Mouse (Mus musculus) right cerebral cortex, postnatal 25 days (tissue): ENCODE data around the gene Mgea5.
A peak's percentile ranks its signal among the peaks of the same experiment; 100 is the strongest.

Experiments
- DNase-seq: peaks from one replicate; pipeline ENCODE4 v3.0.0; 2022

The Mgea5 gene

DNA sequence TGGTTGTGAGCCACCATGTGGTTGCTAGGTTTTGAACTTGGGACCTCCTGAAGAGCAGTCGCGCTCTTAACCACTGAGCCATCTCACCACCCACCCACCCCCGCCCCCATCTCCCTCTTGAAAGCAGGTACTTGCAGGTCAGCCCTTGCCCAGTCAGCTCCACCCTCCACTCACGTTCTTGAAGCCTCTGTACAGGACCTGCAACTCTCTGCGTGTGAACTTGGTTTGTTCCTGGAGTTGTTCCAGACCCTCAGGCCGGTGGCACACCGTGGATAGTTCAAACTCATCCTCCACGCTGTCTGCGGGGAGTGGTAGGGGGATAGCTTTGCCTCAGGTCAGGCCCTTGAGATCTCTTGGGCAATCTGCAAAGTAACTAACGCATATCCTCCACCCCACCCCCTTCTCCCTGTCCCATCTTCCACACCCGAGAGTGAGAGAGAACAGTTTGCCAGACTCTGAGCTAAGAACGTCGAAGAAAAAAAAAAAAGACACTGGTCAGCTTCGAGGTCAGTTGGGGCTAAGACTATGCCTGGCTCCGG, 11.8 kb upstream of the Mgea5 start:
- no peak for DNase-seq

DNA sequence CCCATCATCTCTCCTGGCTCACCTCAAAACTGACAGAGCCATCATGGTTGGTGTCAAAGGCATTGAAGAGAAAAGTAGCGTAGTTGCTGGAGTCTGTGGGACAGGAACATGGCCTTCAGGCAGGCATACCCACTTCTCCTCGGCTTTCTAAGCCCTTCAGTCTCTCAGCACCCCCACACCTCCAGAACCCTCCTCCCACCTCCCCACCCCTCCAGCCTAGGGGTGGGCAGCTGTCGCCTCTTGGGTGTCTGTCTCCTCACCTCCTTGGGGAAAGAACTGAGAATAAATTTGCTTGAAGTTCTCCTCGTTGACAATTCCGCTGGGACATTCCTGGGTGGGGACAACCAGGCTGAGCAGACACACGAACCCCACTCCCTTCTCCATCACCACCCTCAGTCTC, 11.1 kb upstream of the Mgea5 start:
- no peak for DNase-seq

DNA sequence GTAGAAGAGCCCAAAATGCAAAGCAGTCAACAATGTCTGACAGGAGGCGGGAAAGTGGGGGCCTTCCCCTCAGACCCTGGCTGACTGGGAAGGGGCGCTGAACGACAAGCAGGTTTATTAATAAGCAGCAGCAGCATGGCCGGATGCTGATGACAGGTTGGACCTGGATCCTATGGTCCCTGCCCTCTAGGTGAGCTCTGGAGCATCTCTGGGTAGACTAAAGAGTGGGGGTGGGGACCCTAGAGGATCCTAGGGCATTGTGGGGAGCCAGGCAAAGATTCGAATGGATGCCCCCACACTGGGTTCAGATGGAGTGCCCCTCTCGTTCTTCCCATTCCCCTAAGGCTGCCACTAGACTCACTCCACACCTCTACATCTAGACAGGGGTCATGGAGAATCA, 8.8 kb upstream of the Mgea5 start:
- no peak for DNase-seq

DNA sequence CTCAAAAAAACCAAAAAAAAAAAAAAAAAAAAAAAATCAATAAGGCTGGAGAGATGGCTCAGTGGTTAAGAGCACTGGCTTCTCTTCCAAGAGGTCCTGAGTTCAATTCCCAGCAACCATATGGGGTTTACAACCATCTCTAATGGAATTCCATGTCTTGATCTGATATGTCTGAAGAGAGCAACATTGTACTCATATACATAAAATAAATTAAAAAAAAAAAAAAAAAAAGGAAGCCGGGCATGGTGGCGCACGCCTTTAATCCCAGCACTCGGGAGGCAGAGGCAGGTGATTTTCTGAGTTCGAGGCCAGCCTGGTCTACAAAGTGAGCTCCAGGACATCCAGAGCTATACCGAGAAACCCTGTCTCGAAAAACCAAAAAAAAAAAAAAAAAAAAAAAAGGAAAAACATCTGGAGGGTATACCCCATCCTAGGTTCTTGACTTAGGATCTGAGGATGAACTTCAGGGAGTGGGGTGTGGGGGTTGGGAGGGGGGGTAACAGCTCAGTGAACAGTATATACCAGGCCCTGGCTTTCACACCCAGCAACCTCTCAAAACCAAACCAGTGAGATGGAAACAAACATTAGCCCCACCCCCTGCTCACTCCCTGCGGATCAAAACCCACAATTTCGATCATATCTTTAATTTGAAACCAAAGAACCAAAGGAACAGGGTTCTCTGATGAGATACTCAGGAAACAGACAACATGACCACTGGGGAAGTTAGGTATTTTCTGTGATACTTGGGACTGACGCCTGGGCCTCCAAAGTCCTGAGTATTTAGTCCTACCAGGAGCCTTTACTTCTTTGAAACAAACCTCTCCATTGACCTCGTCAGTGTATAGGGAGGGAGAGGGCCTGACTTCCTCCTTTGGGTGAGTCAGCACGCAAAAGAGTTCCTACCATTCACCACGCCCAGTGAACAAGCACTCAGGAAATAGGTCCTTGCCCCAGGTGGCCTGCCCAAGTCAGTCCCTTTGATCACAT, 6.5 kb upstream of the Mgea5 start:
- no peak for DNase-seq

DNA sequence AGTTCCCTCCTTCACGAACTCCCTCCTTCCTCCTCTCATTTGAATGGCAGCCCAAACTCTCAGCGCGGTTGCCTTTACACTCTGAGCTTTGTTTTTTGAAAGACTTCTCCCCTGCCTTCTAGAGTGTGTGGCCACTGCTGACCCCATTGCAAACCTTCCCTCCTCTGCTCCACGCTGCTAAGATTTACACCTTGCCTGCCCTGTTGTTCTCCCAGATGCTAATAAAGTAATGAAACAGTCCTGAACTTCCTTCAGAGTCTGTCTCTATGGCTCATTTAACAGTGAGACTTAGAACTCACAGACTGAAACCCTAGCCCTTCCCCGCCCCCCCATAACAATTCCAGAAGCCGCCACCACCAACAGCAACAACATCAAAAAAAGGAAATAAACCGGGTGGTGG, 5.7 kb upstream of the Mgea5 start:
- DNase-seq, result no peak

DNA sequence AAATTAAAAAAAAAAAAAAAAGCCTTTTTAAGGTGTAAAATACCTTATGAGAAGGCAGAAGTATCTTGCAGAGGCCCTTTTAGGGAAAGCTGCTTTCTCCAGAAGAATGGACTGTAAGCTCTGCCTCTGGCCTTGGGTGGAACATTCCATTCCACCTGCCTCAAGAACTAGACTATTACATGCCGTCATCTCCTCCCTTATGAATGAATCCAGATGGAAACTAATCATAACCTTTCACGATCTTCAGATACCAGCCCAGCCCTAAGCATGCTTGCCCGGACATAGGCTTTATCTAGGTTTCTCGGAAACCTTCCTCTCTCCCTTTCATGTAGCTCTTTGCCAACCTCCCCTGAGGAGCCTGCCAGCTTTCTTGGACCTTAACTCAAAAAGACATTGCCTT, 4.7 kb upstream of the Mgea5 start:
- DNase-seq, result no peak

DNA sequence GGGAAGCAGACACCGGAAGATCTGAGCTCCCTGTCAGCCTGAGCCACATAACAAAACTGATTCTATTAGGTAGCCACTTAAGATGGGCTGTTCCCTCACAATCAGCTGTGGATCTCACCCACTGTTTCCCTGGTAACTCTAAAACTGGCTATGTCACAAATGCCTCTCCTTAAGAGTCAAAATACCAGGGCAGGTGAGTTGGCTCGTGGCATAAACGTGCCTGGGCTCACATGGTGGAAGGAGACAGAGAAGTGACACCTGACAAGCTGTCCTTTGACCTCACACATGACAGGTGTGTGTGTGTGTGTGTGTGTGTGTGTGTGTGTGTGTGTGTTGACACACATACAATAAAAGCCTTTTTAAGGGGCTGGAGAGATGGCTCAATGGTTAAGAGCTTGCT, 3.8 kb upstream of the Mgea5 start:
- no peak for DNase-seq

DNA sequence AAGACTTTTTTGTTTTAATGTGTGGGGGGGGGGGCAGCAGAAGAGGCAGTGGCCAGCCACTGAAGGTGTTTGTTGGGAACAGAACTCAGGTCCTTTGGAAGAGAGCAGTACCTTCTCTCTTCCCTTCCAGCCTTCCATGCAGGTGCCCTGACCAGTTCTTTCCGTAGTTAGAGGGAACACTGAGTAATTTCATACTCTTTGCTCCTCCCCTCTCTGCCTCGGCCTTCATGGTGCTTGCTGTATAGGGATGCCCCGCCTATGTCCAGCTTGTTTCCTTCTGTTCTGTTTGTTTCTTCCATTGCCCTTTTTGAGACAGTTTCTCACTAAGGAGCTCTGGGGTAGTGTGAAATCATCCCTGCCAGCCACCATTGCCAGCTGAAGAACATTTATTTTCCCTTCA, 1.8 kb upstream of the Mgea5 start:
- DNase-seq, result no peak

DNA sequence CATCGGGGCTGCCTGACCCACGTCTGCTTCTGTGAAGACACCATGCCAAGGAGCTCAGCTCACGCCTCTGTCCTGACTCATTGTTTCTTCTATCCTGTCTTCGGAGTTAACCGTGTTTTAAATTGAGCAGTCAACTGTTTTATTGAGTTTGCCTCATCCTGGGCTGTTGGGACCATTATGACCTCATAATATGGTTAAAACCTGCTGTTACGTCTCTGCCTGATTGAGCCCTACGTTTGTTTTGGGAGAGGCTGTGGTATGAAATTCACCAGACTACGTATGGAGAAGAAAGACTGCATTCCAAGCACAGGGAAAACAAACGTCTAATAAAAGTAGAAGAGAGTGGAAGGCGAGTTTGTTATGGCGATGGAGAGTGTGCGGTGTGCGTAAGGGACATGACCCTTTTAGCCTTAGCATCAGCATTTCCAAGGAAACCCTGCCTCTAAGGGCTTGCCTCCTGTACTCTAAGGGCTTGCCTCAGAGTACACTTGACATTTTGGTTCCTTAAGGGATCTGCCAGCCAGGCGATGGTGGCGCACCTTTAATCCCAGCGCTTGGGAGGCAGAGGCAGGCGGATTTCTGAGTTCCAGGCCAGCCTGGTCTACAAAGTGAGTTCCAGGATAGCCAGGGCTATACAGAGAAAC, 418 bp upstream of the Mgea5 start:
- DNase-seq, result no peak

DNA sequence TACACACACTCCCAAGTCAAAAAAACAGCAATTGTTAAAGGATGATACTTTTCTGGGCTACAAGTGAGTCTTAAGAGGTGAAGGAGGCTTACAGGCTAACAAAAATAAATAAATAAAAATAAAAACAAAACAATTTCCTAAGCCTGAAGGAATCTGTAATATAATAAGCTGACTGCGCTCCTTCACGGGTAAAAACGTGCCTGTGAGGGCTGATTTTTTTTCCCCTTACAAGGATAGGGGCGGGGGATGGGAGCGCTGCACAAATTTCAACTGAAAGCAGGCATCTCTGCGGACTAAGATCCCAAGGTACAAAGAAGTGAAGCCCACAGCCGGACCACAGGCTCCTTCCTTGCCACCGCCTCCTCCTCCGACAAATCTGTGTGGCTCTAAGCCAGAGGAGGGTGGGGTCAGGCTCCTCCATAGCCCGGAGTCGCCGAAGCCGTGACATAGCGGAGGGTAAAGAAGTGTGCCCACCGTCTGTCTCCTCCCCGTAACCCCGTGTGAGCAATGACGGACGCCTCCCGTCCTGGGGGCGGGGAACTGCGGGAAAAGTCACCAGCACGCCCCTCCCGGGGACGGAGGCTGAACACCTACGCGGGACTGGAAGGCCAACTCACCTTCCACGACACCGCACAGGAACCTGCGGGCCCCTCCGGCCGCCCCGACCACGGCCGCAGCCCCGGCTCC, 1.2 kb downstream of the Mgea5 start:
- DNase-seq, result peak; percentile 39

DNA sequence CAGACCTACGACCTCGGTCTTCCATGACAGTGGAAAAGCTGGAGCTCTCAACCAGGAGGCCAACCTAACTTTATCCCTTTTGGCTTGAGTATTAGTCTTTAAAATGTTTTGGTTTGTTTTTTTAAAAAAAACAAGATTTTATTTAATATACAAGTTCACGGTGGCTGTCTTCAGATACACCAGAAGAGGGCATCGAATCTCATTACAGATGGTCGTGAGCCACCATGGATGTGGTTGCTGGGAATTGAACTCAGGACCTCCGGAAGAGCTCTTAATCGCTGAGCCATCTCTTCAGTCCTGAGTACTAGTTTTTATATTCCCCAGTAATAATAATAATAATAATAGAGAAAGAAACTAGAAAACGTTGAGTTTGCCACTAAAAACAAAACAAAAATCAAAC, 2.0 kb downstream of the Mgea5 start:
- DNase-seq, result no peak

DNA sequence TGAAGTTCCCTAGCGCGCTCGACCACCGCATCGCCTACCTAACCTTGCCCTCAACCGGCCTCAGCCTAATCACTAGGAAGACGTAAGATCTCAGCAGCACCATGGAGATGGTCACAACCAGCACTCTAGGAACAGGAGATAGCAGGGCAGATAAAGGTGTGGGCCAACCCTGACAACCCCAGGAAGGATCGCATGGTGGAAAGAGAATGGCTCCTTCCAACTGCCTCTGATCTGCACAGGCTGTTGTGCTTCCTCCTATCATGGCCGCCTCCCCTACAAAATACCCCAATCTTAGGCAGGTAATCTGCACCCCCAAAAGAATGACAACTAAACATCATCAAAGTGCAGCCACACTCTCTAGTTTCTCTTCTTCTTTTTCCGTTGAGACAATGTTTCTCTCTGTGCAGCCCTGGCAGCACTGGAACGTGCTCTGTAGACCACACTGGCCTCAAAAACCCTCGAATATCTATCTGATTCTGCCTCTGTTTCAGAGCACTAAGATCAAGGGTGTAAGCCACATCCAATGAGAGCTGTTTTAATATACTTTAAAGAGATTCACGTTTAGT, 3.2 kb downstream of the Mgea5 start:
- no peak for DNase-seq

DNA sequence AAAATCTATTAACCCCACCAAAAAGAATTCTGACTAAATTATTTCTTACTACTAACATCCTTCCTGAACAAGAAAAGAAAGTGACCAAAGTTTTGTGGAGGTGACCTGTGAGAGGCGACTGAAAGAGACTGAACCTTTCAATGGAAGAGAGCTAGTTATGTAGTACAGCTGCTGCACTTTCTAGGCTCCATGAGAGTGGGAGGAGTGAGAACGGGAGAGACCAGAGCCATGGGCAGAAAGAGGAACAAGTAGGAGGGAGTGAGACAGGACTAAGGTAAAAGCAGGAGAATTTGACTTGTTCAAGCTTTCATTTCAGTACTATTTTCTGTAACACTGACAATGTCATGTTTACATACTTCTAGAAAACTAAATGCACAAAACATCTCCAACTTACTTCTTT, 8.2 kb downstream of the Mgea5 start:
- DNase-seq, result no peak

DNA sequence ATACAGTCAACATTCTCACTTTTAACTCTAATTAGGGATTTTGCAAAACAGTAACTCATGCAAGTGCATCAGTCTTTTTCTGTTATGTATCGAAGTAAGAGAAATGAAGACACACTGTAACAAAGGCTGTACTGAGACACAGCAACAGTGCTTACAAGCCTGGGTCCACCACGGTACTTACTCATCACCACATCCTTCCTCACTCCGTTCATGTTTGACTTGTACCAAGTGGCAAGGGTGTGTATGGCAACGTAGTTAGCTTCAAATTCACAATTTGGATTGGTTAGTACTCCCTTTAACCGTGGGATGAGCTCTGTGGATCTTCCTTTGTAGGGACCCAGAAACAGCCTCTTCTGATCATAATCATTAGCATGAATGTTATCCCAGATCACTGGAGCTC, 12.1 kb downstream of the Mgea5 start:
- DNase-seq, result no peak

DNA sequence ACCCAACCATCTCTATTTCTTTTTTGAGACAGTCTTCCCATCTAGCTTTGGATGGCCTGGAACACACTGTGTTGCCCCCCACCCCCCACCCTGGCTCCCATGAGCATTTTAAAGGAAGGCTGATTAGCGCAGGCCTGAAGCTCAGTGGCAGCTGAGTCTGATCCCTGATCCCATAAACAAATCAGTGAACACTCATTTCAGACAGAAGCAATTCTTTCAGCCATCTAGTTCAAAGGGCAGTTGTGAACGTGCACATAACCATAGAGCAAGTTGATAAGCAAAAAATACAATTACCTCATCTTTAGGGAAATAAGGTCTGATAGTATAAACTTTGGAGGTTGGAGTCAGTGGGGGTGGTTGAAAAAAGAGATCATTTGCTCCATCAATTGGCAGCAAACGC, 22.8 kb downstream of the Mgea5 start:
- no peak for DNase-seq

DNA sequence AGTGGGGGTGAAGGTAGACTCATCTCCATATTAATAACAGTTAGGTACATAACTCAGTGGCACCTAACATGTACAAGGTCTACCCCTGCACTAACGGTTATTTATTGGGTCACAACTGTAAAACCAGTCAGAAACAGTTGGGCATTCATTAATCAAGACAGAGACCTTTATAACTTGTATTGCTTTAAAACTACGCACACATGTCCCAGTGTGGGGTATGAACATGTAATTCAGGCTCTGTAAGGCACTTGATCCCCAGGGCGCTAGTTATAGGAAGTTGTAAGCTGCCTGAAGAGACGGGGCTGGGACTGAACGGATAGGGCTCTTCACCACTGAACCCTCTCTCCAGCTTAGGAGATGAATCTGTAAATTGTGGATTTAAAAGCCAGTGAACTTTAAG, 25.0 kb downstream of the Mgea5 start:
- DNase-seq, result no peak

DNA sequence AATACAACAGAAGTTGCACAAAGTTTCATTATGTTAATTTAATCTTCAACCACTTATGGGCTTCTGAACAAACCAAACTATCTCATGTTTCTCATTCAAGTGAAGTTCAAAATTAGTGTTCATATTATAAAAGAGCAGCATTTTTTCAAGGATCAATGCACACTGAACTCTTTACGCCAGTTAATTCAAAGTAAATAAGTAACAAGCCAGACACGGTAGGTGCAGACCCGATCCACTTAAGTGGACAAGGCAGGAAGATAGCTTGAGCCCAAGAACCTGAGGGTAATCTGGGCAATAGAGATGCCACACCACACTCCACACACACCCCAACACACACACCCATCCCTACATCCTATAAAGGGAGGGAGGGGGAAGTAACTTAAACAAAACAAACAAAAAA, 30.1 kb downstream of the Mgea5 start:
- DNase-seq, result no peak

DNA sequence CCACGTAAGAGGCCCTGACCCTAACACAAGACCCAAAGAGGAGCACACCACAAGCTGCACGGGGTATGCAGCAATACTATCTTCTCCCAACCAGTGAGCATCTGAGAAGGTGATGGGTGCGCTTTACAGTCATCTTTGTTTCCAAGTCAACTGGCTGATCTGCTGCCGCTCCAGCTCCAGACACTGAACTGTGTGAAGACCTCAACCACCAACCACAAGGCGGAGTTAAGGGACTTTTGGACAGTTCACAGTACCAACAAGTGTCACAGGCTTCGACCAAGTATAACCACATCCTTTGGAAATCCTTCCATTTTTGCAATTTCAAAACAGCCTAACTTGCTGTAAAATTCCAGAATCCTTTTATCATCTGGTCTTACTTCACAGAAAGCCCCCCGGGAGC, 31.8 kb downstream of the Mgea5 start:
- no peak for DNase-seq

DNA sequence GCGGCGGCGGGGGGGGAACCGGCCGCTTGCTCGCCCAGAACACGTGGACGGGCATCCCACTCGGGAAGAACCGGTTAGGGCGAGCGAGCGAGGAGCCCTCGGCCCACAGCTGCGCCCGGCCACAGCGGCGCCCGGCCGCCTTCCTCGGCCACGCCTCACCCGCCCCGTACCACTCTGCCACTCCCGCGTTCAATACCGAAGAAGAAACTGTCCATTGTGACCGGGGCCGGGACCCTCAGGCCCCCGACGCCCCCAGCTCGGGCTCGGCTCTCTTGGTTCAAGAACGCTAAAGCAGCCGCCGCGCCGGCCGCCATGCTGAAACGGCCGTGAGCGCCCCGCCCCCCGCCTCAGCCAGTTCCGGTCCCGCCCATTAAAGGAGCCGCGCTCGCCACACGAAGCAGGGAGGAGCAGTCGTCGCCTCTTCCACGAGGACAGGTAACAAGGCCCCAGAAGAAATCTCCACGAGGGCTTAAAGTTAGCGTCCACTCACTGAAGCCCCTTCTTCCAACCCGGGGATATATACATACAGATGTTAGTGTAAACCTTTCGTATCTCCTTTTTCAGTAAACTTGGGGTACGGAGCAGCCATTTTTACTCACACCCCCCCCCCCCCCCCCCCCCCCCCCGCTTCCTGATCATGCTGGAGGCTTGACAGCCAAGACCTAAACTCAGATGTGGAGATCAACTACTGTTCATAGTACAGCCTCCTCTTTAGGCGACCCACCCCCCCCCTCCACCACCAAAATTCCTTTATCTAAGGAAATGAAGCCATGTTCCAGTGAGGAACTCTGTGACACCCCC, 34.2 kb downstream of the Mgea5 start, which contains the start of gene Npm3:
Npm3 (minus strand) TSS at position 349 of the 801 bp plus-strand sequence.
- DNase-seq, result peak; percentile 80

DNA sequence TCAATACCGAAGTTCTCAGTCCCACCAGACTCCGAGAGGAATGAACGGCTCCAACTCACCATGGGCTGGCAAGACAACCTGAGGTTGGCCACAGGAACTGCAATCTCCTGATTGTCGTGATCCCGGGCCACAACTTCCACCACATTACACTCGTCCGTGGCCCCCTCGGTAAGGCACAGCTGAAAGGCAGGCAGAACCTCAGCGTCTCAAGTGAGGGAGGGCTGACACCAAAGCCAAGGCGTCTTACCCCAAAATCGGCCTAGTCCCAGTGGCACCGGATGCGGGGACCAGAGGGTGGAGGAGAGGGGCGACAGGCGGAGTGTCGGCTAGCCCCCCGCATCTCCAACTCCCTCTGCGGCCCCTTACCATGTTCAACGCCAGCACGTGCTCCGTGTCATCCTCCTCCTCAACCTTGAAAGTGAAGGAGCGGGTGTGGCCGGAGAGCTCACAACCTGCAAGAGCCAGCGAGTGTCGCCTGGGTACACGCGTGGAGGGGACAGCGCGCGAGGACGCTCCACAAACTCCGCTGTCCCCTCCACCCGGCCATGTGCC, 34.9 kb downstream of the Mgea5 start:
- no peak for DNase-seq

DNA sequence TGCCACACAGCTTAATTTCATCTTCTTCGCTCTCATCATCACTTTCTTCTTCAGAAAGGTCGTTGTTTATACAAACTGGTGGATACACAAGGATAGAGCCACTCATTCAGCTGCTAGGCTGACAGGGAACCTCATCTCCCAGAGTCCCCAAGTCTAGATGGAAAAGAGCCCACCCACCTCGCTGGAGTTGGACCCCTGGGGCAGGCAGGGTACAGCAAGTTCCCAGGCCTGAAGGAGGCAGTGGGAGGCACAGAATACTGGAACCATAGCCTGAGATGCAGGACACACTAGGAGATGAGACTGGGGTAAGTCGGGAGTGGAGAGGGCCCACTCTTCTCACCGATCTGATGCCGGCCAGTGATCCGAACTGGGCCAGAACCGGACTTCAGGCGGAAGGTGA, 35.4 kb downstream of the Mgea5 start:
- no peak for DNase-seq
